Mouse (Mus musculus): ENCODE data around the gene Rab3a. TPM values are rescaled to one million over a fixed set of nuclear protein-coding genes. Genes with fewer than 3 reads are reported as not detected.
A peak's percentile ranks its signal among the peaks of the same experiment; 100 is the strongest.

The Rab3a gene
- total RNA-seq, 2 experiments from 2014 or later, result 1.5 TPM; not detected in 1

GRCm38 (mm10) chr8:70738211-70738610, 16.3 kb upstream of the Rab3a start:
- ATAC-seq (replicated peaks; ENCODE audit: low FRiP score, poor library complexity, severe bottlenecking), result no peak

GRCm38 (mm10) chr8:70741661-70742060, 12.8 kb upstream of the Rab3a start:
- no peak for ATAC-seq (replicated peaks; ENCODE audit: low FRiP score, poor library complexity, severe bottlenecking)

GRCm38 (mm10) chr8:70742176-70742575, 12.3 kb upstream of the Rab3a start:
- no peak for ATAC-seq (replicated peaks; ENCODE audit: low FRiP score, poor library complexity, severe bottlenecking)

- ATAC-seq (replicated peaks; ENCODE audit: low FRiP score, poor library complexity, severe bottlenecking), result no peak
Measured at GRCm38 (mm10) chr8:70742981-70743655, 11.4 kb upstream of the Rab3a start.

- no peak for ATAC-seq (replicated peaks; ENCODE audit: low FRiP score, poor library complexity, severe bottlenecking)
Measured at GRCm38 (mm10) chr8:70743656-70744590, 10.6 kb upstream of the Rab3a start.

- no peak for ATAC-seq (replicated peaks; ENCODE audit: low FRiP score, poor library complexity, severe bottlenecking)
Measured at GRCm38 (mm10) chr8:70744806-70745205, 9.7 kb upstream of the Rab3a start.

- no peak for ATAC-seq (replicated peaks; ENCODE audit: low FRiP score, poor library complexity, severe bottlenecking)
Measured at GRCm38 (mm10) chr8:70745691-70746220, 8.7 kb upstream of the Rab3a start.

- no peak for ATAC-seq (replicated peaks; ENCODE audit: low FRiP score, poor library complexity, severe bottlenecking)
Measured at GRCm38 (mm10) chr8:70746676-70747075, 7.8 kb upstream of the Rab3a start.

- ATAC-seq (replicated peaks; ENCODE audit: low FRiP score, poor library complexity, severe bottlenecking), result no peak
Measured at GRCm38 (mm10) chr8:70747211-70747890, 7.1 kb upstream of the Rab3a start.

- no peak for ATAC-seq (replicated peaks; ENCODE audit: low FRiP score, poor library complexity, severe bottlenecking)
Measured at GRCm38 (mm10) chr8:70748246-70749096, 6.0 kb upstream of the Rab3a start.

- ATAC-seq (replicated peaks; ENCODE audit: low FRiP score, poor library complexity, severe bottlenecking), result 0 out of 2 replicates have a peak, but pooled peaks have one; percentile 3
Measured at GRCm38 (mm10) chr8:70749097-70749674, 5.3 kb upstream of the Rab3a start.

- no peak for ATAC-seq (replicated peaks; ENCODE audit: low FRiP score, poor library complexity, severe bottlenecking)
Measured at GRCm38 (mm10) chr8:70750128-70750680, 4.3 kb upstream of the Rab3a start.

- ATAC-seq (replicated peaks; ENCODE audit: low FRiP score, poor library complexity, severe bottlenecking), result no peak
Measured at GRCm38 (mm10) chr8:70752000-70752764, 2.3 kb upstream of the Rab3a start.

GRCm38 (mm10) chr8:70753151-70753550, 1.3 kb upstream of the Rab3a start:
- no peak for ATAC-seq (replicated peaks; ENCODE audit: low FRiP score, poor library complexity, severe bottlenecking)

- ATAC-seq (replicated peaks; ENCODE audit: low FRiP score, poor library complexity, severe bottlenecking), result peak; percentile 26; the same call in 1 of the 2 replicates
Measured at GRCm38 (mm10) chr8:70754871-70755660, 587 bp downstream of the Rab3a start.

- no peak for ATAC-seq (replicated peaks; ENCODE audit: low FRiP score, poor library complexity, severe bottlenecking)
Measured at GRCm38 (mm10) chr8:70755661-70756475, 1.4 kb downstream of the Rab3a start.
